Mouse (Mus musculus) intestine, postnatal 0 days (tissue): ENCODE data around the gene Cpsf4l. TPM values are rescaled to one million over a fixed set of nuclear protein-coding genes. Genes with fewer than 3 reads are reported as not detected.
A peak's percentile ranks its signal among the peaks of the same experiment; 100 is the strongest.
"Not testable (repeated sequence)": the region's sequence is repeated elsewhere in the genome, so short reads cannot be mapped to it uniquely, and the experiment has no call there.

Source experiments
- ATAC-seq: fragments of 200-750 bp; cut with Nextera tagmentation; 2 replicates; pipeline ENCODE4 v1.8.0; 2017; ENCODE audit warnings: mild to moderate bottlenecking, moderate TSS enrichment, moderate library complexity
- H3K27ac ChIP-seq: fragments of 300-500 bp; sonication (generic); 2 replicates; pipeline ENCODE4 v1.5.1; 2014; ENCODE audit warnings: mild to moderate bottlenecking, low read depth, low read length, moderate library complexity
- H3K27me3 ChIP-seq: fragments of 300-500 bp; sonication (generic); replicated peaks from 2 replicates; pipeline ENCODE4 v1.6.1; 2014; ENCODE audit warnings: low read length, mixed read lengths; ENCODE audit not compliant: control insufficient read depth, insufficient read depth
- H3K36me3 ChIP-seq: fragments of 300-500 bp; sonication (generic); 2 replicates; pipeline ENCODE4 v1.6.1; 2014; ENCODE audit warnings: mild to moderate bottlenecking, moderate library complexity; ENCODE audit not compliant: control insufficient read depth, insufficient read depth
- H3K4me1 ChIP-seq: fragments of 300-500 bp; sonication (generic); replicated peaks from 2 replicates; pipeline ENCODE4 v1.6.1; 2014; ENCODE audit warnings: antibody characterized with exemption, low read length, mixed read lengths; ENCODE audit not compliant: control insufficient read depth, insufficient read depth
- H3K4me2 ChIP-seq: fragments of 300-500 bp; sonication (generic); replicated peaks from 2 replicates; pipeline ENCODE4 v1.6.1; 2014; ENCODE audit warnings: low read depth, mild to moderate bottlenecking, moderate library complexity
- H3K4me3 ChIP-seq: fragments of 300-500 bp; sonication (generic); 2 replicates; pipeline ENCODE4 v1.5.1; 2014; ENCODE audit warnings: low read depth, low read length
- H3K9ac ChIP-seq: fragments of 300-500 bp; sonication (generic); 2 replicates; pipeline ENCODE4 v1.6.1; 2014; ENCODE audit warnings: mild to moderate bottlenecking, low read depth, low read length
- H3K9me3 ChIP-seq: fragments of 300-500 bp; sonication (generic); 2 replicates; pipeline ENCODE4 v1.6.1; 2016; ENCODE audit warnings: mixed run types; ENCODE audit not compliant: control insufficient read depth
- CTCF ChIP-seq: sonication (generic); IDR thresholded peaks from 2 replicates; pipeline ENCODE4 v1.5.1; 2016; ENCODE audit warnings: low read depth, mild to moderate bottlenecking, control low read depth, antibody characterized with exemption, moderate library complexity
- WGBS: fragments of 180-500 bp; shearing (Covaris S2); extraction: QIAGEN DNeasy Blood & Tissue Kit; methylation state at CpG from one replicate; pipeline ENCODE4 v1.1.7; 2014; 5-methylcytosine and 5-hydroxymethylcytosine counted together
- polyA plus RNA-seq: library from polyadenylated mRNA; unstranded; fragments of >200 nt; fragmentation: Nextera tagmentation; extraction: Ambion mirVana; gene quantifications from 2 replicates; pipeline ENCODE4 v1.2.1, GENCODE M21; 2015

Gene Cpsf4l
- polyA plus RNA-seq, 1 experiment from 2014 or later = not detected

DNA sequence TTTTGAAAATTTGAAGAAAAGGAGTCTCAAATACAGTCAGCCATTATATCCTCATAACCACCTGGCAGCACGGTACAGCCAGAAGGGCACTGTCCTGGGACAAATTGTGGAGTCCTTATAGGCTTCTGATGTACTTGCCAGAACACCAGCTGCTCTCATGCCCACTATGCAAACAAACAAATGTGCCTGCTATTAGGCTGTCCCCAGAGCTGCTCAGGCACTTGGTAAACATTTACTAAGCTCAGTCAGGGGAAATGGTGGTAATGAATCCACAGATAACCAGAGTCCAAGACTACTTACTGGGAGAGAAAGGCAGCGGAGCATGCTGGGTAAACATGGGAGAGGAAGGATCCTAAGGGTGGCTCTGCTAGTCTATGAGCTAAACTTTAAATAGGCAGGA is 42.7 kb downstream of the Cpsf4l start:
- H3K27me3 ChIP-seq = no peaks in the 10 kb centered on the region
- peak; percentile 88 for ATAC-seq
- H3K9me3 ChIP-seq = no peaks in the 10 kb centered on the region
- H3K27ac ChIP-seq = peak overlapping the region; percentile 63
- WGBS = 28% methylated on average over 2 of the region's 2 CpGs
- H3K9ac ChIP-seq = no peak overlapping the region
- H3K4me2 ChIP-seq = peak overlapping the region; percentile 45; the same call in 1 of the 2 replicates
- 0 out of 2 replicates have a peak, but pooled peaks cover 4% of the 10 kb centered on the region for H3K4me1 ChIP-seq
- TF ChIP-seq CTCF = no peak
- H3K4me3 ChIP-seq = no peak overlapping the region
- H3K36me3 ChIP-seq = peaks cover 15% of the 10 kb centered on the region

DNA sequence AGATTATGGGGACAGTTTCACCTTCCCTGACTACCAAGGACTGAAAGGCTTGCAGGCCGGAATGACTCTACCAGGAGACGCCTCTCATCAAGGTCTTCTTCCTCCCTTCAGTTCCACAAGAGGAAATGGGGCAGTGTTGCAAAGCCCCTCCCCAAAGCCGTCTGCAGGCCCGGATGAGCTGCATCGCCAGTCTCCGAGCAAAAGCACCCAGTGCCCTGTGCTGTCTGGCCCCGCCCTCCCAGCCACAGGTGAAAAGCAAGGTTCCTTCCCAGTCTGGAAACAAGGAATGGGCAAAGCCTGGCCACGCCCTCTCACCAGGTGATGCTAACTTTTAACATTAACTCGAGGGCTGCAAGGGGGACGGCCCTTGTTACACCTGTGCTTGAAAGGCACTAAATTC is 43.2 kb downstream of the Cpsf4l start:
- Histone ChIP-seq H3K27me3 (no peaks in the 10 kb centered on the region), H3K4me3 (no peak overlapping the region), H3K27ac (peak overlapping the region; percentile 63), H3K9me3 (no peaks in the 10 kb centered on the region), H3K4me2 (peak overlapping the region; percentile 45), H3K36me3 (peaks cover 20% of the 10 kb centered on the region), H3K9ac (no peak overlapping the region), H3K4me1 (0 out of 2 replicates have a peak, but pooled peaks cover 4% of the 10 kb centered on the region)
- TF ChIP-seq CTCF = no peak
- peak; percentile 76 for ATAC-seq
- WGBS = 26% methylated on average over 10 of the region's 10 CpGs

DNA sequence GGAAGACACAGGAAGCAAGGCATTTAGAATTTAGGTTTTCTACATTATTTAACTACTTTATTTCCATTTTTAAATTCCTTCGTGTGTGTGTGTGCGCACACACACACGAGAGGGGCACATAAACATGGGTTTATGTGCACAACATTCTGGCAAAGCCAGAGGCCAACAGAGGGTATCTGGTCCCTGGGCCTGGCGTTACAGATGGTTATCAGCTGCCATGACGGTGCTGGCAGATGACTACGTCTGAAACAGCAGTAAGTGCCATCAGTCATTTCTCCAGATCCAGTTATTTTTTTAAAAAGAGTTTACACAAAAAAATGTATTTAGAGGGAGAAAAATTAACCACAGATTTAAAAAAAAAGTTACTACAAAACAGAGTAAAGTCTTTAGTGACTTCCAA is 43.6 kb downstream of the Cpsf4l start:
- TF ChIP-seq CTCF = no peak
- H3K4me1 ChIP-seq = 0 out of 2 replicates have a peak, but pooled peaks cover 4% of the 10 kb centered on the region
- H3K9ac ChIP-seq = no peak overlapping the region
- H3K27ac ChIP-seq = no peak overlapping the region
- H3K27me3 ChIP-seq = no peaks in the 10 kb centered on the region
- peak overlapping the region; percentile 45 for H3K4me2 ChIP-seq
- H3K36me3 ChIP-seq = peaks cover 24% of the 10 kb centered on the region
- no peaks in the 10 kb centered on the region for H3K9me3 ChIP-seq
- WGBS = 50% methylated on average over 6 of the region's 6 CpGs
- no peak for ATAC-seq
- no peak overlapping the region for H3K4me3 ChIP-seq

DNA sequence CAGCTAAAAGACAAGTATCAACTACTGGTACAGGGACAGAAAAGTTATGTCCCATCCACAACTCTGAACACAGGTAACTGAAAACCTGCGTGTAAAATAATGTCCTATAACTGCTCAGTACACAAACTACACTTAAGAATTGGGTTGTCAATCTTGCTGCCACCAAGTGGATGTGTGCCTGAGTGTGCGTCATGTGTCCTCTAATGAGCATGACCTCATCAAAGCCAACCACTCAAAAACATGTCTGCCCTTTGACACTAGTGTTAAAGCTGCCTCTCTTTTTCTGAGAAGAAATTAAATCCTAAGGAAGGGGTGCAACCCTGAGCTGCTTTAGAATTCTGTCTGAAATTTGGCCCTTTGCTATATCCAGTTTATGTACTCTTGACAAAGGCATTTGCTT is 45.5 kb downstream of the Cpsf4l start:
- 74% methylated on average over 2 of the region's 2 CpGs for WGBS
- Histone ChIP-seq H3K4me1 (0 out of 2 replicates have a peak, but pooled peaks cover 4% of the 10 kb centered on the region), H3K9ac (no peak overlapping the region), H3K9me3 (no peaks in the 10 kb centered on the region), H3K4me3 (no peak overlapping the region), H3K4me2 (no peak overlapping the region), H3K27ac (0 out of 2 replicates have a peak overlapping the region, but pooled peaks have one; percentile 36), H3K36me3 (peaks cover 40% of the 10 kb centered on the region), H3K27me3 (no peaks in the 10 kb centered on the region)
- TF ChIP-seq CTCF = no peak
- ATAC-seq = no peak

DNA sequence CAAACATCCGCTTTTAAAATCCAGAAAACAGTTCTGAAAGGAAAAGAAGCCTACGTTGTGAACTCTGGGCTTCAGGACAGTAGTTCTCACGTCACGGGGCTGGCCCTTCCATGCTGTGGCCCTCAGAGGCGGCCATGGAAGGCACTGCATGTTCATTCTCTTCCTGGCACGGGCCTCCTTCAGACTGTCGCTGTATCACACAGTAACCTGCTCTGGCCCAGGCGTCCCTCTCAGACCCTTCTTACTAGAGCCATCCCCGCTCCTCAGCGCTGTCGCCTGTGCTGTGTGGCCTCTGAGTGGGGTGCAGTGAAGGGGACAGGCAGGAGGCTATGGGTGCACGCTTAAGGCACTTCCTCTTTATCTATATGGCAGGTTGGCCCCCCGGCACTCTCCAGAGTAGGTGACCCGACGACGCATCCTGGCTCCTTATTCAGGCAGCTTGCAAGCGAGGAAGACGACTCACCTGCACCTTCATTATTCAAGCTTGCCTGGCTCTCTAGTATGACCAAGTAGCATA is 47.9 kb downstream of the Cpsf4l start:
- Histone ChIP-seq H3K4me2 (no peak overlapping the region), H3K27me3 (no peaks in the 10 kb centered on the region), H3K27ac (no peak overlapping the region), H3K4me1 (no peaks in the 10 kb centered on the region), H3K36me3 (peaks cover 59% of the 10 kb centered on the region), H3K4me3 (no peak overlapping the region), H3K9ac (no peak overlapping the region), H3K9me3 (no peaks in the 10 kb centered on the region)
- TF ChIP-seq CTCF = no peak
- WGBS = 92% methylated on average over 18 of the region's 18 CpGs
- no peak for ATAC-seq

DNA sequence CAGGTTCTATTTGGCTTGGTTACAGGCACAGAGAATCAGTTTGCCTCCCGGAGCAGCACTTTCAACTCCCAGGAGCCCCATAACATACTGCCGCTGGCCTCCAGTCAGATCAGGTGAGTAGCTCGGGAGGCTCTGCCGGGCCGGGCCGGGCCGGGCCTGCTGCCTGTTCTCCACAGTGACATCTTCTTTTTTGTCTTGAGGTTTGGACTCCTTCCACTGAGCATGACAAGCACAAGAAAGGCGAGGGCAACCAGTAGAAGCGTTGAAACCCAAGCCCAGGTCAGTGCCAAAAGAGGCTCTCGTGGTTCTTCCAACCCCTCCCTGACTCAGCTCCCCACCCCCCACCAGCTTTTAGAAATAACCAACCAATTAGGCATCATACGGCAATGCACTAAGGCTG is 48.9 kb downstream of the Cpsf4l start:
- H3K36me3 ChIP-seq = peaks cover 69% of the 10 kb centered on the region

DNA sequence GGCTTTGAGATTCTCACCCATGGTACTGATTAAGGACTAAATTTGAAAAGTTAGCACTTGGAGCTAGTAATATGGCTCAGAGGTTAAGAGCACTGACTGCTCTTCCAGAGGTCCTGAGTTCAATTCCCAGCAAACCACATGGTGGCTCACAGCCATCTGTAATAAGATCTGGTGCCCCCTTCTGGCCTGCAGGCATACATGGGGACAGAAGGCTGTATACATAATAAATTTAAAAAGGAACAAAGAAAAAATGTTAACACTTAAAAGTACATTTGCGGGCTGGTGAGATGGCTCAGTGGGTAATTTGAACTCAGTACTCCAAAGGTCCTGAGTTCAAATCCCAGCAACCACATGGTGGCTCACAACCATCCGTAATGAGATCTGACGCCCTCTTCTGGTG is 49.6 kb downstream of the Cpsf4l start:
- not testable (repeated sequence) for H3K27me3 ChIP-seq, H3K9ac ChIP-seq, H3K9me3 ChIP-seq, H3K4me3 ChIP-seq, H3K4me2 ChIP-seq, H3K27ac ChIP-seq, ATAC-seq, H3K4me1 ChIP-seq
- 97% methylated on average over 3 of the region's 3 CpGs for WGBS
- 0 out of 2 replicates have a peak, but pooled peaks have one; percentile 25 for TF ChIP-seq CTCF
- H3K36me3 ChIP-seq = peaks cover 76% of the 10 kb centered on the region

More for the DNA sequence above, 48.9 kb downstream of the Cpsf4l start:
- Histone ChIP-seq H3K4me3 (no peak overlapping the region), H3K9me3 (no peaks in the 10 kb centered on the region), H3K4me2 (no peak overlapping the region), H3K9ac (no peak overlapping the region), H3K27ac (no peak overlapping the region), H3K27me3 (no peaks in the 10 kb centered on the region), H3K4me1 (no peaks in the 10 kb centered on the region)
- TF ChIP-seq CTCF = no peak
- WGBS = 94% methylated on average over 11 of the region's 11 CpGs
- ATAC-seq = no peak
